Mouse (Mus musculus): ENCODE measurements at regions not wholly inside any gene's neighbourhood (a gene's known extent, or its start where the extent isn't known, plus 50 kb on each side); places are given as distances from the start of the nearest gene placed in this dataset.
"Not testable (repeated sequence)": the region's sequence is repeated elsewhere in the genome, so short reads cannot be mapped to it uniquely, and the experiment has no call there.

- no peak for DNase-seq (ENCODE audit: low read depth)
These were observed 987.9 kb downstream of the Cdh18 start for GRCm38 (mm10) chr15:23536691-23537090.

- DNase-seq (ENCODE audit: low read depth), result no peak
These were observed 988.6 kb downstream of the Cdh18 start for GRCm38 (mm10) chr15:23537449-23537848.

- no peak for DNase-seq (ENCODE audit: low read depth)
These were observed 1011.3 kb downstream of the Cdh18 start for GRCm38 (mm10) chr15:23560136-23560535.

DNA sequence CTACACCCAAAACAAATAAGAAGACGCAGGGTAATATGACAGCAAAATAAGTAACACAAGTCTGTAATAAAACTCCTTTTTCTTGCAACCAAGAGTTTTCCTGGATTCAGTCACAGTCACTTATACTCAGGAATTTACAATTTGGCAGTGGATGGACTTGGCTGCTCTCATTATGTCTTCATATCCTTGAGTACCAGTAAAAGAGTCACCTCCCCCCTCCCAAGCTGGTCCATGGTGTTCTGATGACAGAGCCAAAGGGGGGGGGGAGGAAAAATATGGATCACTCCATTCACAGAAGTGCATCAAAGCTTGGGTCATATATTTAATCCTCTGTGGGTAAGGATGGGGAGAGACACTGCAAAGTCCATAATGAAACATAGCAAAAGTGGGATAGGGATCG lies 1013.4 kb downstream of the Cdh18 start:
- DNase-seq (ENCODE audit: low read depth), result no peak

DNA sequence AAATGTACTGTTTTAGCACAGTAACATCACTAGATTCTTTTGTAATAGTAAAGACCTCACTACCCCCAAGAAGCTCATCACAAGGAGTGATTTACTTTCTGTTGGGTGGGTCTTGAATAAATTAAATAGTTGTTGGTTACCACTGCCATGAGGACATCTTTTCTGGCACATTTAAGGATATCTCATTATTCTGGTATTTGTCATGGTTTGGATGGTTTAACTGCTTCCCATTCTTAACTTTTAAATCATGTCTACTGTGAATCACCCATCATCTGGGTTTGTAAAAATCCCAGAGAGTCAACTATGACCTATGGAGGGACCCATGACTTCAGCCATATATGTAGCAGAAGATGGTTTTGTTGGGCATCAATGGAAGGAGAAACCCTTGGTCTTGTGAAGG lies 1016.2 kb downstream of the Cdh18 start:
- DNase-seq (ENCODE audit: low read depth), result no peak

GRCm38 (mm10) chr15:23566886-23567655 lies 1018.2 kb downstream of the Cdh18 start:
- DNase-seq (ENCODE audit: low read depth), result no peak

DNA sequence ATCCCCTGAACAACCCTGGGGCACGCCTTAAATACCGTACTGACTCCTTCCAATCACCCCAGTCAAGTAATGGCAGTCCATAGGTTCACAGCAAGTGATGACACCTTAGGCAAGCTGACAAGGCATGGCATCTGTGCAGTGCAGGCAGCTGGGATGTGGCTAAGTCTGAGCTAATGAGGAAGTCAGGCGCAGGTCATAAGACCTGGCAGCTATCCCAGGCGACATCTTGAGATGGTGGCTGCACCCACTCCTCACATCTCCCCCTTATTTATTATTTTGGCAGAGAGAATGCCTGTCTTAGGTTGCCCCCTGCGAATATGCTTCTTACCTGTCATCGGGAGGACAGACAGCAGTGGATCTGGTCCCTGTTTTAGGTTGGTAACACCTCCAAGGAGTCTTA lies 1019.8 kb downstream of the Cdh18 start:
- DNase-seq (ENCODE audit: low read depth), result not testable (repeated sequence)

GRCm38 (mm10) chr15:23581898-23582297 lies 1033.1 kb downstream of the Cdh18 start:
- no peak for DNase-seq (ENCODE audit: low read depth)

GRCm38 (mm10) chr15:23590451-23590850 lies 1041.6 kb downstream of the Cdh18 start:
- peak; percentile 52 for DNase-seq (ENCODE audit: low read depth)

GRCm38 (mm10) chr15:23600445-23600844 lies 1051.6 kb downstream of the Cdh18 start:
- DNase-seq (ENCODE audit: low read depth), result no peak
